Mouse (Mus musculus): ENCODE measurements around the gene Adam22. TPM values are rescaled to one million over a fixed set of nuclear protein-coding genes. Genes with fewer than 3 reads are reported as not detected.

Adam22 gene
- polyA plus RNA-seq (2015; fragmentation: Nextera tagmentation; extraction: Ambion mirVana), result 0.24 and 0.41 TPM in 2 replicates

DNA sequence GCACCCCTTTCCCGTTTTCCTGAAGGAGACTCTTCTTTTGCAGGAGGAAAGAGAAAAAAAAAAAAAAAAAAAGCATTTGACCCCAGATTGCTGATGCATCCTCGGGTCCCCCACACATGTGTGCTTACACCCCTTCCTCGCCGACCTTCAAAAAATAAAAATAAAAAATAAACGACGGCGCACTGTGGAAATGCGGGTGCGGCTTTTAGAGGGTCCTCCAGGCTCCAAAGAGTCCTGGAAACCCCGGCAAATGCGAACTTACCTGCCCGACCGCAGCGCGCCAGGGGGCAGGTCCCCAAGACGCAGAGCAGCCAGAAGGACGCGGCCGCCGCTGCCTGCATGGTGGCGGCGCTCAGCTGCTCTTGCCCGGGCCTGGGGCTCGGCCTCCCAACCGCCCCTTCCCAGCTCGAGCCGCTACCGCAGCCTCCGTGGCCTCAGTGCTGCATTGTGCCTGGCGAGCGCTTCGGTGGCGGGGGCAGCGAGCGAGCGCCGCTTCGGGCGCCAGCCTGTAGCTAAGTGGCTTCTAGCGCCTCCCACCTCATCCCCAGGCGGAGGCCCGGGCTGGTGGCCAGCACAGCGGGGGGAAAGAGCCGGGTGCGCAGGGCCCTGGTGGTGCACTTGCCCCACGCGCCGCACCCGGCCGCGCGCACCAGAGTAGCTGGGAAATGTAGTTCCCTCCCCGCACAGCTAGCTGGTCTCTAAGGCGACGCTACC, at the start of gene Adam22:
Adam22 (minus strand) TSS at position 547 of the 714 bp plus-strand sequence.
- Histone ChIP-seq H3K36me3 (replicated peaks) (no peaks in the 10 kb centered on the region), H3K4me2 (peak within 1 kb of the TSS; percentile 67), H3K27ac (replicated peaks) (no peak within 1 kb of the TSS), H3K4me1 (replicated peaks) (no peaks in the 10 kb centered on the region), H3K4me3 (replicated peaks) (peak within 1 kb of the TSS; percentile 48), H3K9me3 (replicated peaks) (no peaks in the 10 kb centered on the region), H3K9ac (no peak within 1 kb of the TSS), H3K27me3 (peaks cover 35% of the 10 kb centered on the region)
- no peak for ATAC-seq (ENCODE audit: insufficient read depth)
- WGBS (ENCODE audit: insufficient replicate concordance), result 1% methylated on average over 55 of the region's 55 CpGs

DNA sequence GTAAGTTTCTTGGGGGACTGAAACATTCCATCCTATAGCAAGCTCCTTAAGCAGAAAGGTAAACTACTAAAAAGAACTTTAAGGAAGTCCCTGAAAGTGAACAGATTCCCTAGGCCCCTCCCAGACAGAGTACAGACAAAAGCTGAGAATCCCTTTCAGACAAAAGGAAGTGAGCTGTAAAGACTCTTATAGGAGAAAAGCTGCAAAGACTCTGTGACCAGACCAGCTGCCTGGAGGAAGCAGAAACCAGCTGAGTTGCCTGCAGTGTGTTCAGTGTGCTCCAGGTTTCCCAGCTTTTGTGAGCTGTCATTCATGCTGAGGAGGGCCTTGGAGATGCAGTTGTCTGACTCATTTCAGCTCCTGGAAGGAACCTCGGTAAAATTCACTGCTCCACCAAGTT, 49.5 kb upstream of the Adam22 start:
- no peak for ATAC-seq (ENCODE audit: insufficient read depth)
- WGBS (ENCODE audit: insufficient replicate concordance), result 25% methylated on average over 1 of the region's 1 CpGs
- H3K4me2 ChIP-seq, result no peak overlapping the region
- H3K27ac ChIP-seq (replicated peaks), result no peak overlapping the region
- H3K27me3 ChIP-seq, result no peaks in the 10 kb centered on the region
- peaks cover 70% of the 10 kb centered on the region for H3K36me3 ChIP-seq (replicated peaks)
- no peak overlapping the region for H3K4me3 ChIP-seq (replicated peaks)
- H3K4me1 ChIP-seq (replicated peaks), result peaks cover 18% of the 10 kb centered on the region
- no peaks in the 10 kb centered on the region for H3K9me3 ChIP-seq (replicated peaks)
- no peak overlapping the region for H3K9ac ChIP-seq

DNA sequence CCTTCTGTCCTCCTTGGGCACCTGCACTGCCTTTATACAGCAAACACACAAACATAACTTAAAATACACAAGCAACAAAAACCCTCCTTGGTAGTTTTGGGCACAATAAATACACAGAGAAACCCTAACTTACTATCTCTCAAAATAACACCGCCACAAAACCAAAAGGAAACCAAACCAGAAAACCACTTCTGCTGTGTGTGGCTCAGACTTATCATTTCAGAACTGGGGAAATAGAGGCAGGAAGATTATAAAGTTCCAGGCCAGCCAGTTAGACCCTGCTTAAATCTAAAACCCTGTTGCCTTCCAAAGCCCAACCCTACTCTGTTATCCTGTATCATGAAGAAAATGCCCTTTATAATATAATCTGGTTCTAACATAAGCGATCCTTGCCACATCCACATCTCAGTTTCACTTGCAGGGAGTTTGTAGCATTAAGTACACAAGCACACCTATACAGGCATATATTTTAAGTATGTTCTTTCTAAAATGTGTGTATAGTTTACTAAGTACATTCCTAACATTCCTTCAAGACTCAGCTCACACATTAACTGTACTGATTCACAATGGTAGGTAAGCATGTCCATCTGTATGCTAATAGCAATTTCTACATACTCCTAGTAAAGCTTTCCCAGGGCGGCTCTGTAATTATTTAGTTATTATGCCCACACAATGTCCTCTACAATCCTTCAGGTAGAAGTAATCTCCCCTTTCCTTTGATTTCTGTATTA, 48.9 kb upstream of the Adam22 start:
- Histone ChIP-seq H3K4me2 (no peak overlapping the region), H3K4me1 (replicated peaks) (peaks cover 18% of the 10 kb centered on the region), H3K9ac (no peak overlapping the region), H3K9me3 (replicated peaks) (no peaks in the 10 kb centered on the region), H3K27me3 (no peaks in the 10 kb centered on the region), H3K36me3 (replicated peaks) (peaks cover 73% of the 10 kb centered on the region), H3K4me3 (replicated peaks) (no peak overlapping the region), H3K27ac (replicated peaks) (no peak overlapping the region)
- no peak for ATAC-seq (ENCODE audit: insufficient read depth)
- 75% methylated on average over 3 of the region's 3 CpGs for WGBS (ENCODE audit: insufficient replicate concordance)

DNA sequence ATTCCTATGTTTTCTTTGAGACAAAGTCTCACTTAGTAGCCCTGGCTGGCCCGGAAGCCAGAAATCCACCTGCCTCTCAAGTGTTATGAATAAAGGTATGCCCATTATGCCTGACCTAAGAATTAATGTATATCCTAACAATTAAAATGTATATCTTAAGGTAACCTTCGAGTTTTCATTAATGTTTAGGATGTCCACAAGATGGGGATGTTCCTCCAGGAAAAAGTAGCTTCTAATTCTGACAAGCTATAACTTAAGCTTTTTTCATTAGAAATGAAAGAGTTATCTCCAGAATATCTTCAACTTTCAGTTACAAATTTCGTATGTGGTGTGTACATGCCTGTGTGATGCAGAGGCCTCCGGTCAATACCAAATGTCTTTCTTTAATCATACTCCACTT, 40.8 kb upstream of the Adam22 start:
- Histone ChIP-seq H3K9ac (no peak overlapping the region), H3K4me3 (replicated peaks) (no peak overlapping the region), H3K9me3 (replicated peaks) (no peaks in the 10 kb centered on the region), H3K4me1 (replicated peaks) (peaks cover 2% of the 10 kb centered on the region; the same call in 1 of the 2 replicates), H3K4me2 (no peak overlapping the region), H3K27me3 (no peaks in the 10 kb centered on the region), H3K36me3 (replicated peaks) (peaks cover 76% of the 10 kb centered on the region), H3K27ac (replicated peaks) (no peak overlapping the region)
- no peak for ATAC-seq (ENCODE audit: insufficient read depth)
- 84% methylated on average over 4 of the region's 4 CpGs for WGBS (ENCODE audit: insufficient replicate concordance)

- H3K9me3 ChIP-seq (replicated peaks), result no peaks in the 10 kb centered on the region
- ATAC-seq (ENCODE audit: insufficient read depth), result no peak
- H3K27me3 ChIP-seq, result no peaks in the 10 kb centered on the region
- WGBS (ENCODE audit: insufficient replicate concordance), result 92% methylated on average over 13 of the region's 13 CpGs
- no peak overlapping the region for H3K4me3 ChIP-seq (replicated peaks)
- H3K4me1 ChIP-seq (replicated peaks), result no peaks in the 10 kb centered on the region
- H3K9ac ChIP-seq, result no peak overlapping the region
- H3K27ac ChIP-seq (replicated peaks), result no peak overlapping the region
- peaks cover 53% of the 10 kb centered on the region for H3K36me3 ChIP-seq (replicated peaks)
- H3K4me2 ChIP-seq, result no peak overlapping the region
These were observed 29.8 kb upstream of the Adam22 start for GRCm38 (mm10) chr5:8397587-8398249.

- no peak overlapping the region for H3K9ac ChIP-seq
- 64% methylated on average over 1 of the region's 1 CpGs for WGBS (ENCODE audit: insufficient replicate concordance)
- H3K27me3 ChIP-seq, result no peaks in the 10 kb centered on the region
- ATAC-seq (ENCODE audit: insufficient read depth), result no peak
- no peak overlapping the region for H3K27ac ChIP-seq (replicated peaks)
- no peaks in the 10 kb centered on the region for H3K9me3 ChIP-seq (replicated peaks)
- peaks cover 25% of the 10 kb centered on the region for H3K36me3 ChIP-seq (replicated peaks)
- H3K4me2 ChIP-seq, result no peak overlapping the region
- H3K4me1 ChIP-seq (replicated peaks), result no peaks in the 10 kb centered on the region
- no peak overlapping the region for H3K4me3 ChIP-seq (replicated peaks)
These were observed 26.1 kb upstream of the Adam22 start for GRCm38 (mm10) chr5:8393891-8394583.

DNA sequence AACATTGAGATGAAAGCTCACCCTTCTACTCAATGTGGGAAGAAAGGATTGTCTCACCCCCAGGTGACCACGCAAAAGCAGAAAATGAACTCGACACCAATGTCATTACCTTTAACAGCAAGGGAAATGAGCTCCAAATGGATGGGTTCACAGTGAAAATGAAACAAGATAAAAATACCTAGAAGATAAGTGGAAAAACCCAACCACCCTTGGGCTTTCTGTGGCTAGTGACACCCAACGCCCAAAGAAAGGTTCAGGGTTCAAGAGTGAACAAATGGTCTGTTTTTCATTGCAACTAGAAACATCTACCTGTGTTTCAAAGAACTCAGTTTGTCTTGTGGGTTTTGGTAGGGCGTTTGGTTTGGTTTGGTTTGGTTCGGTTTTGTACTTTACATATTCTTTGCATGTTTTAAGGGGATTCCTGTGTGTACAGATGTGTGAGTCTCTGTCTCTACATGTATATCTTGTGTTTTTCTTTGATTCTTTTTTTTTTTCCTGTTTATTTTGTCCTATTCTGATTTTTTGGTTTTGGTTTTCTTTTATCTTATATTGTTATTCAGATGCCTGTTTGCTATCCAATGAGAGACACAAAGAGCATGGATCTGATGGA, 6.4 kb upstream of the Adam22 start:
- H3K27me3 ChIP-seq, result 0 out of 2 replicates have a peak, but pooled peaks cover 4% of the 10 kb centered on the region
- H3K36me3 ChIP-seq (replicated peaks), result no peaks in the 10 kb centered on the region
- ATAC-seq (ENCODE audit: insufficient read depth), result no peak
- no peak overlapping the region for H3K27ac ChIP-seq (replicated peaks)
- no peaks in the 10 kb centered on the region for H3K9me3 ChIP-seq (replicated peaks)
- no peak overlapping the region for H3K4me2 ChIP-seq
- no peak overlapping the region for H3K9ac ChIP-seq
- WGBS (ENCODE audit: insufficient replicate concordance), result 54% methylated on average over 5 of the region's 5 CpGs
- no peaks in the 10 kb centered on the region for H3K4me1 ChIP-seq (replicated peaks)
- H3K4me3 ChIP-seq (replicated peaks), result no peak overlapping the region

GRCm38 (mm10) chr5:8373415-8373814, 5.5 kb upstream of the Adam22 start:
- WGBS (ENCODE audit: insufficient replicate concordance), result 56% methylated on average over 4 of the region's 4 CpGs
- no peak overlapping the region for H3K27ac ChIP-seq (replicated peaks)
- no peak for ATAC-seq (ENCODE audit: insufficient read depth)
- no peak overlapping the region for H3K4me2 ChIP-seq
- no peak overlapping the region for H3K4me3 ChIP-seq (replicated peaks)
- H3K27me3 ChIP-seq, result peaks cover 12% of the 10 kb centered on the region
- H3K9me3 ChIP-seq (replicated peaks), result no peaks in the 10 kb centered on the region
- H3K9ac ChIP-seq, result no peak overlapping the region
- H3K36me3 ChIP-seq (replicated peaks), result no peaks in the 10 kb centered on the region
- H3K4me1 ChIP-seq (replicated peaks), result no peaks in the 10 kb centered on the region

DNA sequence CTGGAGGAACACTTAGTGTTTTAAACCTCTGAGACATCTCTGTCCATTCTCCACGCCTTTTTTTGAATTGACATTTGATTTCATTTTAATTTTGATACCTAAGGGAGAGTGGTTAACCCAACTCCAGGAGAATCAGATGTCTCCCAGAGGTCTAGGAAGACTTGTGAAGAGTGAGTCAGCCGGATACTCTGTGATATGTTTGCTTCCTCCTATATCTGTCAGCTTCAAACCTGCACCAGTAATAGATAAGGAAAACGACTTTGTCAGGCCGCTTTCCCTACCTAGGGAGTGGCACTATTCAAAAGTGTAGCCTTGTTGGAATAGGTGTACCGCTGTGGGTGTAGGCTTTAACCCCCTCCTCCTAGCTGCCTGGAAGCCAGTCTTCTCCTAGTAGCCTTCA, 821 bp upstream of the Adam22 start:
- 33% methylated on average over 5 of the region's 5 CpGs for WGBS (ENCODE audit: insufficient replicate concordance)
- Histone ChIP-seq H3K9ac (no peak overlapping the region), H3K4me3 (replicated peaks) (no peak overlapping the region), H3K9me3 (replicated peaks) (no peaks in the 10 kb centered on the region), H3K4me2 (no peak overlapping the region), H3K36me3 (replicated peaks) (no peaks in the 10 kb centered on the region), H3K27me3 (peaks cover 35% of the 10 kb centered on the region), H3K4me1 (replicated peaks) (no peaks in the 10 kb centered on the region), H3K27ac (replicated peaks) (no peak overlapping the region)
- no peak for ATAC-seq (ENCODE audit: insufficient read depth)

DNA sequence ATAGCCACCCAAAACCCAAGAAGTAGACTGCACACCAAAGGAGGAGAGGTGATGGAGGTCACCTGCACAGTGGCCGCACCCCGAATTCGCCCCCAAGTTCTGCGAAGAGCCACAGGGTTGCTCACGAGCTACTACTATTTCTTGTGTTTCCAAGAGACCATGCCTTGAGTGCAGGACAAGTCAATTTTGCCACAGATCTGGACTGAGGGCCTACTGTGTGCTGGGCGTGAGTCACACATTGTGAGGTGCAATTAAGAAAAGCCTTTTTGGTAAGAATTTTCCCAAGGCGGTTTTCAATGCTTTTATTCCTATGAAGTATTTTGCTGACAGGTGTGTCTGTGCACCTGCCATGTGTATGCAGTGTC, 350 bp upstream of the Adam22 start:
- Histone ChIP-seq H3K4me1 (replicated peaks) (no peaks in the 10 kb centered on the region), H3K4me3 (replicated peaks) (peak overlapping the region; percentile 48), H3K36me3 (replicated peaks) (no peaks in the 10 kb centered on the region), H3K27ac (replicated peaks) (no peak overlapping the region), H3K9ac (no peak overlapping the region), H3K27me3 (peaks cover 35% of the 10 kb centered on the region), H3K4me2 (peak overlapping the region; percentile 67), H3K9me3 (replicated peaks) (no peaks in the 10 kb centered on the region)
- ATAC-seq (ENCODE audit: insufficient read depth), result no peak
- WGBS (ENCODE audit: insufficient replicate concordance), result 29% methylated on average over 7 of the region's 7 CpGs

Measured in liver, embryonic 15.5 days (tissue).